Mouse (Mus musculus): ENCODE results near the gene Galm.

Gene Galm

GRCm38 (mm10) chr17:80127331-80128251 is at the start of gene Galm:
Galm (plus strand) TSS chr17:80127471.
- peak; percentile 36 to 50 for DNase-seq (ENCODE audit: low spot score in 2 of 2)

GRCm38 (mm10) chr17:80078726-80079125 is 48.5 kb upstream of the Galm start:
- no peak for DNase-seq (ENCODE audit: low spot score in 2 of 2)

- no peak for DNase-seq (ENCODE audit: low spot score in 2 of 2)
These were observed 44.0 kb upstream of the Galm start for GRCm38 (mm10) chr17:80083223-80083622.

- no peak for DNase-seq (ENCODE audit: low spot score in 2 of 2)
These were observed 42.8 kb upstream of the Galm start for GRCm38 (mm10) chr17:80084424-80084823.

GRCm38 (mm10) chr17:80086591-80086990 is 40.7 kb upstream of the Galm start:
- DNase-seq (ENCODE audit: low spot score in 2 of 2) = no peak

- DNase-seq (ENCODE audit: low spot score in 2 of 2) = no peak
These were observed 39.1 kb upstream of the Galm start for GRCm38 (mm10) chr17:80088168-80088567.

- DNase-seq (ENCODE audit: low spot score in 2 of 2) = no peak
These were observed 36.7 kb upstream of the Galm start for GRCm38 (mm10) chr17:80090551-80090950.

GRCm38 (mm10) chr17:80091879-80092549 is 35.3 kb upstream of the Galm start:
- DNase-seq (ENCODE audit: low spot score in 2 of 2) = no peak

- no peak for DNase-seq (ENCODE audit: low spot score in 2 of 2)
These were observed 31.9 kb upstream of the Galm start for GRCm38 (mm10) chr17:80095254-80095899.

GRCm38 (mm10) chr17:80096043-80096719 is 31.1 kb upstream of the Galm start:
- peak in 1 of 2 experiments; percentile 9 for DNase-seq (ENCODE audit: low spot score in 2 of 2)

- no peak for DNase-seq (ENCODE audit: low spot score in 2 of 2)
These were observed 30.6 kb upstream of the Galm start for GRCm38 (mm10) chr17:80096720-80097114.

GRCm38 (mm10) chr17:80097221-80097620 is 30.1 kb upstream of the Galm start:
- no peak for DNase-seq (ENCODE audit: low spot score in 2 of 2)

- DNase-seq (ENCODE audit: low spot score in 2 of 2) = no peak
These were observed 27.4 kb upstream of the Galm start for GRCm38 (mm10) chr17:80099823-80100222.

GRCm38 (mm10) chr17:80105348-80105978 is 21.8 kb upstream of the Galm start:
- DNase-seq (ENCODE audit: low spot score in 2 of 2) = no peak

- no peak for DNase-seq (ENCODE audit: low spot score in 2 of 2)
These were observed 14.5 kb upstream of the Galm start for GRCm38 (mm10) chr17:80112665-80113305.

- no peak for DNase-seq (ENCODE audit: low spot score in 2 of 2)
These were observed 13.8 kb upstream of the Galm start for GRCm38 (mm10) chr17:80113468-80113867.

GRCm38 (mm10) chr17:80120396-80120795 is 6.9 kb upstream of the Galm start:
- no peak for DNase-seq (ENCODE audit: low spot score in 2 of 2)

GRCm38 (mm10) chr17:80121833-80122232 is 5.4 kb upstream of the Galm start:
- no peak for DNase-seq (ENCODE audit: low spot score in 2 of 2)

GRCm38 (mm10) chr17:80124985-80125750 is 2.1 kb upstream of the Galm start:
- DNase-seq (ENCODE audit: low spot score in 2 of 2) = no peak

- no peak for DNase-seq (ENCODE audit: low spot score in 2 of 2)
These were observed 1.1 kb upstream of the Galm start for GRCm38 (mm10) chr17:80126166-80126565.

Measured in urinary bladder, adult 18-20 months (tissue).